Mouse (Mus musculus) heart, embryonic 14.5 days (tissue): ENCODE data around the gene Tmem237. TPM values are rescaled to one million over a fixed set of nuclear protein-coding genes. Genes with fewer than 3 reads are reported as not detected.

Experiments
- ATAC-seq: fragments of 200-750 bp; cut with Nextera tagmentation; 2 replicates; pipeline ENCODE4 v1.8.0; 2017; ENCODE audit warnings: low read depth, moderate TSS enrichment; ENCODE audit not compliant: insufficient number of reproducible peaks, insufficient read depth, low FRiP score
- H3K27ac ChIP-seq, 2 experiments: fragments of 200-500 bp in 1 of 2; fragments of 300-500 bp in 1 of 2; sonication (generic) in 1 of 2; replicated peaks in 1 of 2; 2 replicates each; pipeline ENCODE4 v1.5.1; 2012 to 2014; ENCODE audit warnings: low read depth in 2 of 2, low read length in 2 of 2, control low read depth in 1 of 2, mild to moderate bottlenecking in 1 of 2, mixed read lengths in 1 of 2; ENCODE audit not compliant: control insufficient read depth in 1 of 2, insufficient read depth in 1 of 2
- H3K27me3 ChIP-seq: fragments of 300-500 bp; sonication (generic); 2 replicates; pipeline ENCODE4 v1.6.1; 2014; ENCODE audit warnings: mild to moderate bottlenecking, low read length, control low read depth; ENCODE audit not compliant: control insufficient read depth, insufficient read depth
- H3K36me3 ChIP-seq: fragments of 300-500 bp; sonication (generic); 2 replicates; pipeline ENCODE4 v1.6.1; 2014; ENCODE audit warnings: mild to moderate bottlenecking, control low read depth, low read length, mixed read lengths; ENCODE audit not compliant: control insufficient read depth, insufficient read depth
- H3K4me1 ChIP-seq, 2 experiments: fragments of 200-500 bp in 1 of 2; fragments of 300-500 bp in 1 of 2; sonication (generic) in 1 of 2; 2 replicates each; pipeline ENCODE4 v1.6.1; 2012 to 2014; ENCODE audit warnings: low read length in 2 of 2, control low read depth in 1 of 2, mixed read lengths in 1 of 2; ENCODE audit not compliant: control insufficient read depth in 2 of 2, insufficient read depth in 2 of 2
- H3K4me2 ChIP-seq: fragments of 300-500 bp; sonication (generic); 2 replicates; pipeline ENCODE4 v1.6.1; 2014; ENCODE audit warnings: mild to moderate bottlenecking, low read length
- H3K4me3 ChIP-seq, 2 experiments: fragments of 200-500 bp in 1 of 2; fragments of 300-500 bp in 1 of 2; sonication (generic) in 1 of 2; 2 replicates each; pipeline ENCODE4 v1.5.1; 2012 to 2014; ENCODE audit warnings: low read length in 2 of 2, mild to moderate bottlenecking in 2 of 2, control low read depth in 1 of 2, low read depth in 1 of 2, moderate library complexity in 1 of 2; ENCODE audit not compliant: control insufficient read depth in 1 of 2, insufficient read depth in 1 of 2
- H3K9ac ChIP-seq: fragments of 300-500 bp; sonication (generic); 2 replicates; pipeline ENCODE4 v1.6.1; 2014; ENCODE audit warnings: mild to moderate bottlenecking, low read length
- H3K9me3 ChIP-seq: fragments of 300-500 bp; sonication (generic); 2 replicates; pipeline ENCODE4 v1.6.1; 2016; ENCODE audit warnings: low read length, control low read depth; ENCODE audit not compliant: control insufficient read depth
- WGBS: fragments of 180-500 bp; shearing (Covaris S2); extraction: QIAGEN DNeasy Blood & Tissue Kit; methylation state at CpG from one replicate; pipeline ENCODE4 v1.1.7; 2014; 5-methylcytosine and 5-hydroxymethylcytosine counted together
- polyA plus RNA-seq: library from polyadenylated mRNA; unstranded; fragments of >200 nt; fragmentation: Nextera tagmentation; extraction: Ambion mirVana; gene quantifications from 2 replicates; pipeline ENCODE4 v1.2.1, GENCODE M21; 2014

Gene Tmem237
- polyA plus RNA-seq, 1 experiment from 2014 or later = 15.9 TPM

DNA sequence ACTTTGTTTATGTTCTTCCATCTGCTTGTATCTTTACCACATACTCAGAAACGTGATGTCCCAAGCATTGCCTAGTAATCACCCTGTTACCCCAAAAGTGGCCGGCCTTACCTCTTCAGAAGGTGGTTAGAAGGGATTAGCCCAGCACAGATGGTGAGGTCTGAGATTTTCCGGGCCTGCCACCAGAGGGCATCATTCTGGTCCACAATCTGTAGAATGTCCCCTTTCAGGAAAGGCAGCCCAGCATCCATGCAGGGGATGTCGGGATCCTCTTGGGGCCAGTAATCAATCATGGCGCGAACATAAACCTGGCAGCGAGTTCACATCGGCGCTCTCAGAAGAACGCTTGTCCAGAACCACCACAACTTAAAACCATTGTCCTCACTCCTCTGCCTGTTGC, 24.3 kb upstream of the Tmem237 start:
- Histone ChIP-seq H3K9me3 (0 out of 2 replicates have a peak, but pooled peaks cover 5% of the 10 kb centered on the region), H3K4me3 (no peak overlapping the region), H3K27me3 (no peaks in the 10 kb centered on the region; the same call in 1 of the 2 replicates), H3K36me3 (no peaks in the 10 kb centered on the region), H3K9ac (no peak overlapping the region), H3K4me2 (no peak overlapping the region), H3K4me1 (no peaks in the 10 kb centered on the region), H3K27ac (no peak overlapping the region)
- no peak for ATAC-seq
- WGBS = 70% methylated on average over 10 of the region's 10 CpGs

GRCm38 (mm10) chr1:59142809-59143208, 22.6 kb upstream of the Tmem237 start:
- H3K4me3 ChIP-seq = no peak overlapping the region
- H3K9ac ChIP-seq = no peak overlapping the region
- H3K27ac ChIP-seq = no peak overlapping the region
- H3K4me2 ChIP-seq = no peak overlapping the region
- no peaks in the 10 kb centered on the region for H3K4me1 ChIP-seq
- H3K36me3 ChIP-seq = no peaks in the 10 kb centered on the region
- no peak for ATAC-seq
- 0 out of 2 replicates have a peak, but pooled peaks cover 5% of the 10 kb centered on the region for H3K9me3 ChIP-seq
- no peaks in the 10 kb centered on the region; the same call in 1 of the 2 replicates for H3K27me3 ChIP-seq

DNA sequence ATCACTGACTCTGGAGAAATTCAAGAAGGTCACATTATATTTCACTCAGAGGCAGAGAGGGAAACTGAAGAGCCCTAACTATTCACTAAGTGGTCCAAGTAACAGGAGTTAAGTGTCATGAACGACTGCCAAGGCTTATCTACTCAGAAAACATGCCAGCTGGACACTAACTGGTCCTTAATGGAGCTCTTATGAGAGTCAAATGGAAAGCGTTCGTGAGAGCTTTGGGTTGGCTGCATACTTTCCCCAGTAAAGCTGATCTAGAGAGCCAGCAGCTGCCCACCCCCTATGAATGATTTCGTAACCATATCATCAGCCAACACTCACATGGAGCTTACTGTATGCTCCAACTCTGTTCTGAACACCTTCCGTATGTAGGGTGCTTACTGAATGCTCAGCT, 14.2 kb upstream of the Tmem237 start:
- WGBS = 22% methylated on average over 5 of the region's 5 CpGs
- Histone ChIP-seq H3K27ac (no peak overlapping the region), H3K9ac (no peak overlapping the region), H3K27me3 (peaks cover 7% of the 10 kb centered on the region; the same call in 1 of the 2 replicates), H3K36me3 (no peaks in the 10 kb centered on the region), H3K4me3 (no peak overlapping the region), H3K4me2 (peak overlapping the region; percentile 23; the same call in 1 of the 2 replicates), H3K9me3 (no peaks in the 10 kb centered on the region), H3K4me1 (peaks cover 2 to 4% of the 10 kb centered on the region in 2 experiments; a peak in 1 of 4 replicates)
- peak; percentile 39; the same call in 1 of the 2 replicates for ATAC-seq

DNA sequence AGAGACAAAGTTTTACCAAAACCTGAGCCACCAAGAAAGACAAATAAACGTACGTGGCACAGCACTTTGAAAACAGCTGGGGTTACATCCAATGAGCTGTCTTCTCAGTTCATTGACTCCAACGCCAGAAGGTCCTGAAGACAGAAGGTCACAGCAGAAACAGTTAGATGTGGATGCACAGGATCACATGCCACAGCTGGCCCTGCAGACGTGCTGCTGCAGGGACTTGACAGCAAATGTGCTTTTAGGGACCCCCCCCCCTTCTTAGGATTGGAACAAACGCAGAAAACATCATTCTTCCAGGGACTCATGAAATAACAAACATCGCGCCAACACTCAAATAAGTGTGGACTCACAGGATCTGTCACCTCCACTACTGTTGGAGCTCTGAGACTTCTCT, 8.7 kb upstream of the Tmem237 start:
- Histone ChIP-seq H3K9me3 (no peaks in the 10 kb centered on the region), H3K9ac (no peak overlapping the region), H3K27ac (no peak overlapping the region), H3K4me3 (no peak overlapping the region), H3K4me1 (0 out of 4 replicates have a peak, but pooled peaks cover 0 to under 1% of the 10 kb centered on the region in 2 experiments), H3K4me2 (no peak overlapping the region), H3K27me3 (peaks cover 7% of the 10 kb centered on the region; the same call in 1 of the 2 replicates), H3K36me3 (no peaks in the 10 kb centered on the region)
- ATAC-seq = no peak
- 71% methylated on average over 7 of the region's 7 CpGs for WGBS

DNA sequence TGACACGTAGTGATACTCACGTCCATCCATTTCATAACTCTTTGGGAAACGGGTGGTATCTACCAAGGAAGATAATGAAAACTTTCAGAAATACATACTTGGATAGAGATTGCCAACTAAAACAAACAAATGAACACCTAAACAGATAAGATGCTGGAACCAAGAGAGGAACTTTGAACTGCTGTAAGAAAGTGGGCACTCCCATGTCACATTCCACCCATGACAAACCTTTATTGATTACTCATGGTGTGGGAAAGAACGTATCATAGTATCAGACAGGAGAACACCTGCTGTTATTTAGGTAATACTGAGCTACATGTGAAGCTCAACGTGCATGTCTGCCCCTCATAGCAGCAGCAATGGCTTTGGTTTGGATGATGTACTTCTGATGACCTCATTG, 5.3 kb upstream of the Tmem237 start:
- Histone ChIP-seq H3K36me3 (no peaks in the 10 kb centered on the region), H3K4me3 (no peak overlapping the region), H3K4me2 (no peak overlapping the region), H3K9me3 (no peaks in the 10 kb centered on the region), H3K27me3 (peaks cover 7% of the 10 kb centered on the region; the same call in 1 of the 2 replicates), H3K27ac (no peak overlapping the region), H3K4me1 (0 out of 4 replicates have a peak, but pooled peaks cover 0 to 1% of the 10 kb centered on the region in 2 experiments), H3K9ac (no peak overlapping the region)
- ATAC-seq = no peak
- WGBS = 70% methylated on average over 5 of the region's 5 CpGs

DNA sequence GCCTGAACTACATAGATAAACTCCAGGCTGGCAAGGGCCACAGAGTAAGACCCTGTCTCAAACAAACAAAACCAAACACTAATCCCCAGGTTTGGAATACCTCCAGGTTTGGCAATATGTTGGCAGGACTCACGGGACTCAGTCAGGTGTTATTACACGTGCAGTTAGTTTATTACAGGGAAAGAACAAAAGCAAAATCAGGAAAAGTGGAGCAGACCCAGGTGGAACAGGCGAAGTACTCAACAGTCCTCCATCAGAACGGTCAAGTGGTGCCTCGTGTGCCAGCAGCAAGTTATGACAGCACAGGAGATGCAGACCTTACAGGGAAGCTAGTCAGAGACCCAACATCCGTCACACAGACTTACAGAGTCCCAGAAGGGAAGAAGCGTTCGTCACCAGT, 9.7 kb downstream of the Tmem237 start:
- Histone ChIP-seq H3K4me1 (no peaks in the 10 kb centered on the region), H3K4me2 (no peak overlapping the region), H3K9ac (no peak overlapping the region), H3K36me3 (peaks cover 41% of the 10 kb centered on the region), H3K27ac (no peak overlapping the region), H3K4me3 (no peak overlapping the region), H3K9me3 (no peaks in the 10 kb centered on the region), H3K27me3 (no peaks in the 10 kb centered on the region)
- 80% methylated on average over 8 of the region's 8 CpGs for WGBS
- ATAC-seq = no peak

- H3K4me2 ChIP-seq = no peak overlapping the region
- H3K9ac ChIP-seq = no peak overlapping the region
- no peak overlapping the region for H3K4me3 ChIP-seq
- no peaks in the 10 kb centered on the region for H3K4me1 ChIP-seq
- no peak overlapping the region for H3K27ac ChIP-seq
- H3K9me3 ChIP-seq = no peaks in the 10 kb centered on the region
- no peak for ATAC-seq
- no peaks in the 10 kb centered on the region for H3K27me3 ChIP-seq
- peaks cover 16% of the 10 kb centered on the region; the same call in 1 of the 2 replicates for H3K36me3 ChIP-seq
- WGBS = 94% methylated on average over 6 of the region's 6 CpGs
These were observed 18.1 kb downstream of the Tmem237 start for GRCm38 (mm10) chr1:59102071-59102470.

DNA sequence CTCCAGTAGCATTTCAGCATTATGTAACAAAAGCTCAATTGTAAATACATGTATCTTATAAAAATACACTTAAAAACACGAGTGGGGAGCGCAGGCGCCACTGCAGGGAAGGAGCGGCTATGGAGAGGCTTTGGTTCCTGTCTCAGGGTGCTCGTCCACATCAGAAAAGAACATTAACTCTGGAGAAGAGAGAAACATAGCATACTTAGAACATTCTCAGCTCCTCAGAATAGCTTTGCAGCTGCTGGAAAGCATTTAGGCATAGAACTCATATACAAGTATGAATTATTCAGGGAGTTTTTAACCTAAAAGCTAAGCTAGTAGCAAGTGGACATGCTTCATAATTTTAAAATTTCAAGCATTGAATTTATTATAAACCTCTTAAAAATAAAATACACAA, 19.2 kb downstream of the Tmem237 start:
- Histone ChIP-seq H3K27ac (no peak overlapping the region), H3K4me3 (no peak overlapping the region), H3K9ac (no peak overlapping the region), H3K36me3 (peaks cover 13% of the 10 kb centered on the region; the same call in 1 of the 2 replicates), H3K27me3 (no peaks in the 10 kb centered on the region), H3K4me2 (no peak overlapping the region), H3K4me1 (no peaks in the 10 kb centered on the region), H3K9me3 (no peaks in the 10 kb centered on the region)
- ATAC-seq = no peak
- WGBS = 89% methylated on average over 5 of the region's 5 CpGs
